Mouse (Mus musculus): Measurements from ENCODE around the gene Fbxo40. TPM values are rescaled to one million over a fixed set of nuclear protein-coding genes. Genes with fewer than 3 reads are reported as not detected.

Fbxo40 gene
- total and polyA plus RNA-seq, 3 experiments, result 1.5 to 3.0 (median 2.2) TPM

- TF ChIP-seq ETS1 (conservative IDR thresholded peaks at IDR 0.05; ENCODE audit: low read depth, low read length), result no peak; the same call in 1 of the 2 replicates
- TF ChIP-seq NELFE (IDR thresholded peaks at IDR 0.05; ENCODE audit: low read depth, low read length), result 0 out of 2 replicates have a peak, but pooled peaks have one; percentile 20
- peak; percentile 73 for TF ChIP-seq MXI1 (IDR thresholded peaks at IDR 0.05; ENCODE audit: low read depth, low read length)
- TF ChIP-seq PAX5 (IDR thresholded peaks at IDR 0.05; ENCODE audit: low read length), result no peak
- peak; percentile 74 for TF ChIP-seq MAX (IDR thresholded peaks at IDR 0.05; ENCODE audit: low read length)
- TF ChIP-seq UBTF (IDR thresholded peaks at IDR 0.05; ENCODE audit: low read depth, low read length), result 0 out of 2 replicates have a peak, but pooled peaks have one; percentile 19
- no peak for TF ChIP-seq POLR2AphosphoS2 (IDR thresholded peaks at IDR 0.05; ENCODE audit: low read depth, low read length)
- TF ChIP-seq IRF4 (IDR thresholded peaks at IDR 0.05; ENCODE audit: low read depth, low read length), result peak; percentile 44; the same call in 1 of the 2 replicates
- TF ChIP-seq TCF12 (IDR thresholded peaks at IDR 0.05; ENCODE audit: low read depth, low read length), result no peak
- TF ChIP-seq ZKSCAN1 (IDR thresholded peaks at IDR 0.05; ENCODE audit: borderline replicate concordance, low read depth, low read length), result no peak
- no peak for TF ChIP-seq USF2 (conservative IDR thresholded peaks at IDR 0.05; ENCODE audit: low read depth, low read length)
- 0 out of 2 replicates have a peak, but pooled peaks have one; percentile 40 for TF ChIP-seq EP300 (IDR thresholded peaks at IDR 0.05; ENCODE audit: low read length)
- TF ChIP-seq CTCF (conservative IDR thresholded peaks at IDR 0.05 in 1 of 2, IDR thresholded peaks at IDR 0.05 in 1 of 2; ENCODE audit: low read depth in 2 of 2, low read length in 2 of 2), result no peak
- TF ChIP-seq MYC (IDR thresholded peaks at IDR 0.05; ENCODE audit: low read depth, low read length), result peak; percentile 58
- no peak; the same call in 1 of the 2 replicates for TF ChIP-seq SMC3 (IDR thresholded peaks at IDR 0.05; ENCODE audit: low read depth, low read length)
- no peak for TF ChIP-seq HCFC1 (IDR thresholded peaks at IDR 0.05; ENCODE audit: low read depth, low read length)
- TF ChIP-seq USF1 (IDR thresholded peaks at IDR 0.05; ENCODE audit: low read depth, low read length), result no peak
Observed at GRCm38 (mm10) chr16:36926514-36927447, 63.5 kb downstream of the Fbxo40 start (continued).

DNA sequence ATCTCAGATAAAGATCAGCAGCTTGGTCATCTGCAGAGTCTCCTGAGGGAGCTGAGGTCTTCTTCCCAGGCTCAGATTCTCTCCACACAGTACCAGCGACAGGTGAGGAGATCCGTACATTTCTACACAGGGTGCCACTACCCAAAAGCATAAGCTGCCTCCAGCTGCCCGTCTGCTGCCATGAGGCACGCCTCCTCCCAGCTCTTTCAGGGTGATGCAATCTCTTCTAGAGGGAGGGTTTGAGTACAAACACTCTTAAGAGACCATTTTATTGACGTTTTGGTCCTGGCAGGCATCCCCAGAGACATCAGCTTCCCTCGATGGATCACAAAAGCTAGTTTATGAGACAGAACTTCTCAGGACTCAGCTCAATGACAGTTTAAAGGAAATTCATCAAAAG, 64.5 kb downstream of the Fbxo40 start:
- Histone ChIP-seq H3K27ac (ENCODE audit: insufficient read depth, low read depth) (peak overlapping the region; percentile 74; the same call in 1 of the 2 replicates), H3K27me3 (replicated peaks) (no peaks in the 10 kb centered on the region), H3K9ac (ENCODE audit: insufficient read depth, low read depth) (peak overlapping the region; percentile 89), H3K4me3 (replicated peaks in 1 of 3; ENCODE audit: low read depth in 2 of 3, low read length in 2 of 3, poor library complexity in 1 of 3) (peak overlapping the region; percentile 50 to 79 (median 61)), H3K36me3 (replicated peaks in 1 of 2; ENCODE audit: control insufficient read depth in 1 of 2, insufficient read depth in 1 of 2, low read length in 1 of 2) (peaks cover 40 to 78% of the 10 kb centered on the region in 2 experiments), H3K4me2 (ENCODE audit: insufficient read depth, low read depth, poor library complexity, severe bottlenecking) (peak overlapping the region; percentile 79), H3K79me2 (replicated peaks; ENCODE audit: control insufficient read depth, extremely low read depth, insufficient read depth, poor library complexity, severe bottlenecking) (peaks cover 42% of the 10 kb centered on the region), H3K4me1 (ENCODE audit: control insufficient read depth in 1 of 2, insufficient read depth in 2 of 2) (peaks cover 44 to 78% of the 10 kb centered on the region in 2 experiments), H3K9me3 (replicated peaks; ENCODE audit: low read length) (no peaks in the 10 kb centered on the region)
- in situ Hi-C loops (cut with MboI; ENCODE audit: low pct_ligation_motif_present, low pct_unique_long_range_greater_than_20kb, low sequenced_read_pairs) (no loop called here), dilution Hi-C loops (cut with MboI; ENCODE audit: extremely low pct_ligation_motif_present, extremely low pct_unique_long_range_greater_than_20kb, low sequenced_read_pairs) (no loop called here)
- DNase-seq (ENCODE audit: extremely low read depth), result peak; percentile 85
- TF ChIP-seq JUND (conservative IDR thresholded peaks at IDR 0.05; ENCODE audit: low read depth, low read length) (peak; percentile 80), USF2 (conservative IDR thresholded peaks at IDR 0.05; ENCODE audit: low read depth, low read length) (no peak), ZNF384 (IDR thresholded peaks at IDR 0.05; ENCODE audit: low read depth, low read length) (no peak), ZKSCAN1 (IDR thresholded peaks at IDR 0.05; ENCODE audit: borderline replicate concordance, low read depth, low read length) (no peak), CHD1 (IDR thresholded peaks at IDR 0.05; ENCODE audit: low read depth, low read length) (0 out of 2 replicates have a peak, but pooled peaks have one; percentile 40), ELF1 (IDR thresholded peaks at IDR 0.05; ENCODE audit: low read depth, low read length) (no peak; the same call in 1 of the 2 replicates), ETS1 (conservative IDR thresholded peaks at IDR 0.05; ENCODE audit: low read depth, low read length) (peak; percentile 55), POLR2A (IDR thresholded peaks at IDR 0.05; ENCODE audit: low read depth, low read length) (peak; percentile 83), SMC3 (IDR thresholded peaks at IDR 0.05; ENCODE audit: low read depth, low read length) (no peak), CHD2 (IDR thresholded peaks at IDR 0.05; ENCODE audit: low read length) (no peak), RCOR1 (conservative IDR thresholded peaks at IDR 0.05; ENCODE audit: low read depth, low read length) (no peak), TCF12 (IDR thresholded peaks at IDR 0.05; ENCODE audit: low read depth, low read length) (peak; percentile 82), PAX5 (IDR thresholded peaks at IDR 0.05; ENCODE audit: low read length) (no peak), NELFE (IDR thresholded peaks at IDR 0.05; ENCODE audit: low read depth, low read length) (peak; percentile 81), MAX (IDR thresholded peaks at IDR 0.05; ENCODE audit: low read length) (peak; percentile 95), BHLHE40 (IDR thresholded peaks at IDR 0.05; ENCODE audit: low read depth, low read length) (peak; percentile 54; the same call in 1 of the 2 replicates), IRF4 (IDR thresholded peaks at IDR 0.05; ENCODE audit: low read depth, low read length) (peak; percentile 73), EP300 (IDR thresholded peaks at IDR 0.05; ENCODE audit: low read length) (peak; percentile 12; the same call in 1 of the 2 replicates), MEF2A (IDR thresholded peaks at IDR 0.05; ENCODE audit: borderline replicate concordance, low read depth, low read length) (peak; percentile 54; the same call in 1 of the 2 replicates), USF1 (IDR thresholded peaks at IDR 0.05; ENCODE audit: low read depth, low read length) (no peak), TBP (conservative IDR thresholded peaks at IDR 0.05; ENCODE audit: low read depth, low read length) (peak; percentile 89), HCFC1 (IDR thresholded peaks at IDR 0.05; ENCODE audit: low read depth, low read length) (0 out of 2 replicates have a peak, but pooled peaks have one; percentile 44), MAFK (IDR thresholded peaks at IDR 0.05; ENCODE audit: insufficient replicate concordance, low read length) (no peak), SIN3A (IDR thresholded peaks at IDR 0.05; ENCODE audit: low read length) (peak; percentile 92), POLR2AphosphoS2 (IDR thresholded peaks at IDR 0.05; ENCODE audit: low read depth, low read length) (peak; percentile 54; the same call in 1 of the 2 replicates), MXI1 (IDR thresholded peaks at IDR 0.05; ENCODE audit: low read depth, low read length) (peak; percentile 96), CTCF (conservative IDR thresholded peaks at IDR 0.05 in 1 of 2, IDR thresholded peaks at IDR 0.05 in 1 of 2; ENCODE audit: low read depth in 2 of 2, low read length in 2 of 2) (no peak), UBTF (IDR thresholded peaks at IDR 0.05; ENCODE audit: low read depth, low read length) (no peak), NRF1 (IDR thresholded peaks at IDR 0.05; ENCODE audit: low read depth, low read length) (no peak), MAZ (IDR thresholded peaks at IDR 0.05; ENCODE audit: low read depth, low read length) (peak; percentile 80)
